Mouse (Mus musculus) cerebellum, postnatal 14 days (tissue): ENCODE results near the gene Il34.

ENCODE experiments used
- DNase-seq, 2 experiments: peaks; one replicate each; pipeline ENCODE4 v3.0.0; 2021; ENCODE audit warnings: mixed read lengths in 2 of 2

Gene Il34

DNA sequence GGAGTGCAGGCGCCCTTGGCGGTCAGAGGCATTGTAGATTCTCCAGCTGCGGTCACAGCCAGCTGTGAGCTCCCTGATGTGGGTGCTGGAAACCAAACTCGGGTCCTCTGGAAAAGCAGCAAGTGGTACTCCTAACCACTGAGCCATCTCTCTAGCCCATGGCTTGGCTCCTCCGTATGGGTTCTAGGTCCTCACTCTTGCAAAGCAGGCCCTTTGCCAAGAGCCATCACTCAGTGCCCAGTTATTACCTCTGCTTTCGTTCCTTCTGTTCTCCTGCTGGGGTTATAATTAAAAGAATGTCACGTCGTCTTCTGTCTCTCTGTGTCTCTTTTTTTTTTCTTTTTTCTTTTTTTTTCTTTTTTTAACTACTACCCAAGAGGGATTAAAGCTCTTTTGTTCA is 72.7 kb downstream of the Il34 start:
- peak in 1 of 2 experiments; percentile 51 for DNase-seq

DNA sequence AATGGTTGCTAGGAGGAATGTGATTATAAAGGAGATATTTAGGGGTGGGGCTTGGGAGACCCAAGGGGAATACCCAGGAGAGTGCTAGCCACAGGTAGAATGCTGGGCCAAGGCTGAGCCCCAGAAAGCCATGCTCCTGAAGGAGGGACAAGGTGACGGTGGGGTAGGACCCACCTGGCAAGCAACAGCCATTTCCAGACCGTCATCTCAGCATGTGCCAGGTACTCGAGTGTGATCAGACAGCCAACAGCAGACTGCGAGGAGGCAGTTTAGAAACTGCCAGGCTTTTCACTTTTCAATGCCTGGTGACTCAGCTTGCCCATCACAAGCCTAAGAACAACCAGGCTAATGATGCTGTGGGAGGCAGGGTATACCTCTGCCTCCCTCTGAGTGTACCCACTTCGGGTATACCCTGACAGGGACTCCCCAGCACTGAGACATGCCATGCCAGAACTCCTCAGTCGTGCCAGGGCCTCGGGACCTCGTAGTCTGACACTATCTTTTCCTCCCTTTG is 74.3 kb downstream of the Il34 start:
- peak in 1 of 2 experiments; percentile 20 for DNase-seq

DNA sequence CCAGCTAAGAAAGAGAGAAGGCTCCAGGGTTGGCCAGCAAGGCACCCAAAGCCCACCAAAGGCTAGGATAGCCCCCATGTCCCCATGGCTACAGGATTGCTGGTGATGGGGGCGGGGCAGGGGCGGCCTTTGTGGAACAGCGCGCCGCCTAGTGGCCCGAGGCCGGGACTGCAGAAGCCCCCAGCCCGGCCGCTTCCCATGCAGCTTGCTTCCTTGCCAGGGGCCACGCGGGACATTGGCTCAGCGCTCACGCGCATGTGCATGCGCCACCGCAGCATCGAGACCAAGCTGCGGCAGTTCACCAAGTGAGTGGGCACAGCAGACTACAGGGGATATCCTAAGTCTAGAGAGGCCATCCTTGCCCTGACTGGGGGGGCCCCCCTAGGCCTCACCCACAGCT is 78.8 kb downstream of the Il34 start:
- peak; percentile 91 to 96 for DNase-seq

DNA sequence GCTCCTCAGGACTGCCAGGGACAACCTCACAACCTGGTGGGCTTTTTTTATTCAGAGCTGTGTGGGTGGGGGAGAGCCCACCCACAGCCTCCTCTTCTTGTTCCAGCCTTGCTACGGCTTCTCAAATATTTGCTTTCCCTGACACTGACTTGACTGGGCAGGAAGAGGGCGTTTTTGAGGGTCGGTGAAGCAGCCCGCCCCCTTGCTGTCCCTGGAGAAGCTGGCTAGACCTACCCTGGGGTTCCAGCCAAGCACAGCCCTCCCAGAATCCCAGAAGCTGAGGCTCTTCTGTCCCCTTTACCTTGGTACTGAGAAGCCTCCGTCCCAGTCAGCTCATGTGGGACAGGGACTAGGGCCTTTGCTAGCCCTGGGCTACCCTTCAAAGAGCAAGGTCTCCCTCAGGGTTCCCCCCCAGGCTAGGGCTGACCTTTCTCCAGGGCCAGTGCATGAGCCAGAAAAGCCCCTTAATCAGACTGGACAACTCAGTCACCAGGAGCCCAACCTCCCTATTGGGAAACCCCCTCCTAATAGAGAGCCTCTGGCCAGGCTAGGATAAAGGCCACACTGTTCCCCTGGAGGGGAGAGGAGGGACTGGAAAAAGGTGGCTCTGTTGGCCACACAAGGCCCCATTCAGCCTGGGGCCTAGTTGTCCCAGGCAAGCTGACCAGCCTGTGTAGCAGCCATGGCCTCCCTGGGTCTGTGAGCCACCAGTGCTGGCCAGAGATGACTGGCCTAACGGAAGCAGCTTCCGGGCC is 80.5 kb downstream of the Il34 start:
- no peak for DNase-seq

DNA sequence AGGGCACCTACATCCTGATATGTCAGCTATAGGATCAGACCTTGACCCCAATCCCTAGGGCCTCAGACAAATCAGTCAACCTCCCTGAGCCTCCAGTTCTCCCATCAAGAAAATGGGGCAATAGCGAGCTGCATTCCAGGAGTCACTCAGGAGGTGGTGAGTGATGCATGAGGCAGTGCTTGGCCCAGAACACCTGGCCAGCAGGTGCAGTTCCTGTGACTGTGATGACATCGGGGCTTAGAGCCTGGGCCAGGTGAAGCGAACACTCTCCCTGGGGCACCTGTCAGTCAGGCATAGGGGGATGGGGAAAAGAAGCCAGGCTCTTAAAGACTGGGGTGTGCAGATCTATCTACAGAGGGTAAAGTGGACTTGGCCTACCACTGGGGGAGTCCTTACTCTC is 81.2 kb downstream of the Il34 start:
- no peak for DNase-seq

DNA sequence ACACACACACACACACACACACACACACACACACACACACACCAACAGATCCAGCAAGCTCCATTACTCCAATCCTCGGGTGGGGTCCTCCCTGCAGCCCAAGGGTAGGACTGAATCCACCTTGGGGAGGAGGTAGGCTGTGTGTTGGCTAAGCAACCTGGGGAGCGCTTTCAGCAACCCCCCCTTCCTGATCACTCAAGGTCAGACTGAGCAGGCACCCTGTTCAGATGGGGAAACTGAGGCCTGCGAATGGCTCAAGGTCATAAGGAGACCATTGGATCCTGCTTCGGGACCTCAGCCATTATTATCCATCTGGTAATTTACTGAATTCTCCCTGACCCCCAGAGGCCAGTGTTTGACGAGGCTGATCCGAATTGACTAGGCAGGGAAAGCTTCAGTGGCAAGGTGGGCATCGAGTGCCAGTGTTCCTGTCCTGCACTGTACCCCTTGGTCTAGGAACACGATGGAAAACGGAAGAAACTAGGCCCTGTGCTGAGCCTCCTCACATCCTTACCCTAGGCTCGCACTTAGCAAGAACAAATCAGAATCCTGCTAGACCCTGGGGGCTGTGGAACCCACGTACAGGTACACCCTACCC is 83.2 kb downstream of the Il34 start:
- peak in 1 of 2 experiments; percentile 54 for DNase-seq

DNA sequence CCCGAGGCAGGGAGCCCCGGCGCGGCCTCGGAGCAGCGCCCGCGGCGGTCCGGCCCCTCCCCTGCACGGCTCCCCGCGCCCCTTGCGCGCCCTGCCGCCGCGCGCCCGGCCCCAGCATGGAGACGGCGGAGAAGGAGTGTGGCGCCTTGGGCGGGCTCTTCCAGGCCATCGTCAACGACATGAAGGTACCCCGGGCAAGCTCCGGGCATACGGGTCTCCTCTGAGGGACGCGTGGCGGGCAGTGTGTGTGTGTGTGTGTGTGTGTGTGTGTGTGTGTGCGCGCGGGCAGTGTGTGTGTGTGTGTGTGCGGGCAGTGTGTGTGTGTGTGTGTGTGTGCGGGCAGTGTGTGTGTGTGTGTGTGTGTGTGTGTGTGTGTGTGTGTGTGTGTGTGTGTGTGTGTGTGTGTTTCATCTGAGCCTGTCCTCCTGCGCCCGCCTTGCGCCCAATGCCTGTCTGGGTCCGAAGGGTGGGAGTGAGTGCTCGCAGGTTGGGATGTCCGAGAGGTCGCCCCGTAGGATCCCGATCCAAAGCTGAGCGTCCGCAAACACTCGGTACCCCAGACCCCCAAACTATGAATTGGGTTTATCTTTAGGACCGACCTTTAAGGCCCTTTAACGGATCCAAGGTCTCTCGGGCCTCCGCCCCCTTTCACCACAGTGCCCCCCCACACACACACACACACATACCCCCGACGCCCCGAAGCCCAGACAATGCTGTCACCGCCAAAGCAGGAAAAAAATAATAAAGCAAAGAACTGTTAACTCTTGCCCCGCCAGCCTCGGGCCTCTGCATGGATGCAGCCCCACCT is 83.9 kb downstream of the Il34 start:
- peak; percentile 75 for DNase-seq

DNA sequence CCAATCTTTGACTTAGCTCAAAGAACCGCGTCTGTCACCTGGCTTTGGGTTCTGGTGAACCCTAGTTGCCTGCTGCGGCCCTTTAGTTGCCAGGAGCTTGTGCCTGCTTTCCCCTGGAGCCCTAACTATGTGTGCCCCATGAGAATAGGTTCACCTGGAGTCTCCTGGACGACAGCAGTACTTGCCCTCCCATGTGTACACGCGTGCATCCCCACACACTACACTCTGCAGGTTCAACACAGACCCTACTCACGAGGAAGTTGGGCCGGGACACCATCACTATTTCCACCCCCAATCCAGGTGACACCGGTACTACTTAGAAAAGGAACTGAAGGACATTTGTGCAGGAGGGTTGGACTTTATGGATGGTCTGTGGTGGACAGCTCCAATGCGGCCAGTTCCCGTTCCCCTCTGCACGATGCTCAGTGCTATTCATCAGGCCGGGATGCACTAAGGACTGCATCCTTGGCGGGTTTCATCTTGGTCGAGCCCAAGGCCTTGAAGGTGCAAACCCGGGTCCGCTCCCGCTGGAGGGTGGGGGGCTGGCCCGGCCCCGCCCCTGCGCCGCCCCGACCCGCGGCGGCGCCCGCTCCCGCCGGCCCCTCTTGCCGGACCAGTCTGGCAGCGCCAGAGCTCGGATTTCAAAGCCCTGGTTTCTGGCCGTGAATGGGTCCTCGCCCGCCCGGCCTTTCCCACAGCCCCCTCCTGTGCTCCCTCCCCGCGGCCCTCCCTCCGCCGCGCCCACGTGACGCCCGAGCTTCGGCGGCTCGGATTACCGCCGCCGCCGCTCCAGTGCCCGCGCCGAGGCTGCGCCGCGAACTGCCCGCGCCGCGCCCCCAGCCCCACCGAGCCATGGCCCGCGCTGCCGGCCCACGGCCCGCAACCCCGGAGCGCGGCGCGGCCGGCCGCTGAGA is 84.8 kb downstream of the Il34 start, which contains the start of gene Mtss1l:
TSS of gene Mtss1l (plus strand) at position 792 of the 914 bp plus-strand sequence.
- DNase-seq: peak; percentile 85 to 87

DNA sequence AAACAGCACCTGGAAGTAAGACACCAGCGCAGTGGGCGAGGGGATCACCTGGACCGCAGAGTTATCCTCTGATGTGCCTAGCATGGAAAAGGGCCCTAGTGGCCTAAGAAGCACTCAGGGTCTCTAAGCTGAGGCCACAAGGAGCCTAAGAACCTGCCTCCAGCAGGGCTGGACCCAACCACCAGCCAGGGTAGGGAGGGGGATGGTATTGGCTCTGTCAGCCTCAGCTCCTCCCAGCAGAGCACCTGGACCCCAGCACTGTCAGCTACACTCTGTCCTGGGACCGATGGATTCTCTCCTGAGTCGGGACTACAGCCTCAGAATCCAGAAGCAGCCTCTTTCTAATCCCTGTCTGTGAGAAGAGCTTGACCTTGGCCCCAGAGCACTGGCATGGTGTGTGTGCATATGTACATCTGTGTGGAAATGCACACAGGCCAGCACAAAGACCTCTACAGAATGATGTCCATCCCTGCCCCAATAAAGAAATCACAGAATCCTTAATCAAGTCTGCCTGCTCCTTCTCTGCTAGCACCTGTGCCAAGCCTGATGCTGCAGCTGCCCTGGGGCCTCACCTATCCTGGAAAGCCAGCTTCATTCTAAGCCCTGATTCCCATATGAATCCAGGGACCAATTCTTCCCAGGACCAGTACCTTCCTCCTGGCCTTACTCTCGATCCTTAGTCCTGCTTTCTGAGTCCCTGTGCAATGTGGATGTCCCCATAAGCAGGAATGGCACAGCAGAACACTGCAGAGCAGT is 85.6 kb downstream of the Il34 start:
- no peak for DNase-seq

DNA sequence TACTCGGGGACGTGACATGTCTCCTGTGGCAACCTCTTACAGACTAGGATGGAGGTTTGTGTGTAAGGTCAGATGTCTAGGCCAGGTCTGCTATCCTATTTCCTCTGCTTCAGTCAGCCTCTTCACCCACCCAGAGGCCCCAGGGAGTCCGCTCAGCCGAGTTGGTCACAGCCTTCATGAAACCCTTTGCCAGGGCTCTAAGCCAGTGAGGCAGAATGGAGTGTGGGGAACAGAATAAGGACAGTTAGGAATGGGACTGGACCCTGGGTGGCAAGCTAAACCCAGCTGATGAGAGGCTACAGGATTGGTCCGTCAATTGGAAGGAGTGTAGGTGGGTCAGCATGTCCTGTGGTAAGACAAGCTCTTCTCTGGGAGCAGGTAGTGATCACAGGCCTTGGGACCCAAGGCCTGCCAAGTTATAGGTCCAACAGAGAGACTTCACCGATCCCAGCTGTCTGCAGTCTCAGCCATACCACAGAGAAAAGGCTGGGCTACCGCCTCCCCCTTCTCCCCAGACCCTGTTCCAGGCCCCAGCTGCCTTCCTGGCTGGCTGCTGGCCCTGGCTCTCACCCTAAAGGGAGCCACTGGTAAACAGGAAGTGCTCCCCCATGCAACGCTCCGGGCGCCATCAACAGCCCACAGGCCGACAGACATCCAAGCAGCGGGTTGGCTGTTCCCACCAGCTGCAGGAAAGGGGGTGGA is 86.6 kb downstream of the Il34 start:
- DNase-seq: peak; percentile 65 to 73

DNA sequence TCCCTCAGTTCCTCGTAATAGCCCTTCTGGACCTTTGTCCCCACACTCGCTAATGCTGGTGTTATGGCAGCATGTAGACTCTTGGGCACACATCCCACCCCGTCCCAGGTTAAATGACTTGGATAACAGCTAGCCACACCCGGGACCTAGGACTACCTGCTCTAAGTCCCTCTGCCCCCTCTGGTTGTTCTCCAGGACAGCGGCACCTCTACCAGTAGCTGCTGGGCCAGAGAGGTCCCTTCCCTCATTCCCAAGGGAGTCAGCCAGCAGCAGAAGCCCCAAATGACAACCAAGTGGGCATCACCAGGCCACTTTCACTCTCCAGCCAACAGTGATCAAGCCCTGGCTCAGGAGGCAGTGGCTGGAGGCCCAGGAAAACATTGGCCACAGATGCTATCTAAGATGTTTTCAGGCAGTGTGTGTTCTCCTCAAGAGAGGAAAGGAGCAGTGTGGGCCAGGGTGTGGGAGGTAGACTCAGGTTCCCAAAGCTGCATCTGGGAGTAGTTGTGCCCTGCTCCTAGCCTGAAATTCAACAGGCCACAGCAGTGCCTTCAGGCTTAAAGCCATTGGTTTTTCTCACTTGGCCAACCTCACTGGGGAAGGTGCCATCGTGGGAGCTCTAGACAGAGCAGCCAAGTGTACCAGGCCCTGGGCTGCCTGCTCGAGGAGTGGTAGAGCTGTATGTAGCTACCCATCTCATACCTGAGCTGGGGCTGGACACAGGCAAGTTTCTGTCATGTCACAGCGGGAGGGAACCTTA is 87.3 kb downstream of the Il34 start:
- DNase-seq: peak in 1 of 2 experiments; percentile 46

DNA sequence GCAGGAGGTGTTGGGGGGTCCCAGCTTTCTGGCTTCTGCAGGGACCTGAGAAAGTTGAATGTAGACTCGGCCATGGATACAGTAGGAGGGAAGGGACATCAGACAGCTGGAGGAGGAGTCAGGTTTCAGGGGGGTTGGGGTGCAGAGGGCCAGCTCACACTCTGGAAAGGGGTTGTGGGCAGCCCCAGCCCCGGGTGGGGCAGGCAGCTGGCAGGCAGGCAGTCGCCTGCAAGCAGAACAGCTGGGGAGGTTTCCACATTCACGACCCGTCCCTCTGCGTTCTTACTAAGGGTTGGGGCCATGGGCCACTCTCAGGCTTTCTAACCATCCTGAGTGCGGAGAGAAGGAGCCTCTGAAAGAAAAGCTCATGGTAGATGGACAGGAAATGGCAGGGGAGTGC is 88.6 kb downstream of the Il34 start:
- no peak for DNase-seq

DNA sequence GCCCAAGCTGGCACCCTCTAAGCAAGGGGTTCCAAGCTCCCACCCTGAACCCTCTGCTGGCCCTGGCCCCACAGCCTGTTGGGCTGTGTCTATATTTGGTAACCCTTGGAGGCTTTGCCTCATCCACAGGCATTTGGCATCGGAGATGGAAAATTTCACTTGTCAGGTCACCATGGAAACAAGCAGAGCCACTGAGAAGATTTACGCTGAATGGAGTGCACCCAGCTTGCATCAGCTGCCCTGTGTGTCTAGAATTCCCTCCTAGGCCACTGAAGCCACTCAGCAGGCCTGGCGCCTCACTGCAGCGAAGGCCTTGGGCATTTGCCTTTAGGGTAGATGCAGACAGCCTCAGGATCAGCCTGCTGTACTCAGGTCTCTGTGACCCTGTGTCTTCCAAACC is 89.6 kb downstream of the Il34 start:
- peak; percentile 71 to 82 for DNase-seq

DNA sequence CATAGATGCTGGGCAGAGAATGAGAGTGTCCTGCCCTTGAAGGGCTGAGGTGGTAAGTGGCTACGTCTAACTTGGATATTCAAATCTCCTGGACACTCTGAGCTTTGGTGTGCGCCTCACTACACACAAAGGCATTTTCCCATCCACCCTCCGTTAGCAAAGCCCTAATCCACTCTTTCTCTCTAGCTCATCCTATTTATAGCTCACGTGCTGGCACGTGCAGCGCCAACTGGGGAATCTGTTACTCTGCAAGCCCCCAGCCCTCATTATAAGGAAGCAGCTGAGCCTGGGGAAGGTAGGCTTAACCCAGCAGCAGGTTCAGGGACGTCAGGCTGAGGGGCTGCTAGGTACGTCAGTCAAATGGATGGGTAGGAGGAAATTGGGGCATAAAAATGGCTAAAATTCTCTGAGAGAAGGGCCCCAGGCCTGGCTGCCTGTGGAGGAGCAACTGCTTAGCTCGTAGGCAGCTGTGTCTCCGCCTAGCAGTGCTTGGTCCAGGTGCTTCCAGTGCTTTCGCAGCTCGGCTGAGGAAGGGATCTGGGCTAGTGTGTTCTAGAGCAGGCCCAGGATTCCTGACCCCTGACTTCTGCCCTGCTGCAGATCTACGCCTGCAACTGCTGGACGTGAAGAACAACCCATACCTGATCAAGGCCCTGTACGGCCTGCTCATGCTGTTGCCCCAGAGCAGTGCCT is 90.8 kb downstream of the Il34 start:
- DNase-seq: no peak

DNA sequence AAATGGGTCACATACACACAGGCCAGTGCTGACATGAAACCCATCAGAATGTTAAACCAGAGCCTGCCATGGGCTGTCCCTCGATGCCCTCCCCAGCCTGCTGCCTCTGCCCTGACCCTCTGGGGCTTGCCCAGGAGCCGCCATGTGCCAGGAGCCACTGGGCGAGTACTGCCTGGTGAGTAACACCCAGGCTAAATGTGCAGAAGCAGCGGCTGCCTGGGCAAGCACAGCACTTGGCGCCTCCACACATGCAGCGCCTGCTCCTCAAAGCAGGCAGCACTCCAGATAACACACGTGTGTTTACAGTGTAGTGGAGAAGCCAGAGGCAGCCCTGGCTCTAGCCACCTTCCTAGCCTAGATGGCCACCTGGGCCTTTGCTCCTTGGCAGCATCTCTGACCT is 92.7 kb downstream of the Il34 start:
- DNase-seq: no peak

DNA sequence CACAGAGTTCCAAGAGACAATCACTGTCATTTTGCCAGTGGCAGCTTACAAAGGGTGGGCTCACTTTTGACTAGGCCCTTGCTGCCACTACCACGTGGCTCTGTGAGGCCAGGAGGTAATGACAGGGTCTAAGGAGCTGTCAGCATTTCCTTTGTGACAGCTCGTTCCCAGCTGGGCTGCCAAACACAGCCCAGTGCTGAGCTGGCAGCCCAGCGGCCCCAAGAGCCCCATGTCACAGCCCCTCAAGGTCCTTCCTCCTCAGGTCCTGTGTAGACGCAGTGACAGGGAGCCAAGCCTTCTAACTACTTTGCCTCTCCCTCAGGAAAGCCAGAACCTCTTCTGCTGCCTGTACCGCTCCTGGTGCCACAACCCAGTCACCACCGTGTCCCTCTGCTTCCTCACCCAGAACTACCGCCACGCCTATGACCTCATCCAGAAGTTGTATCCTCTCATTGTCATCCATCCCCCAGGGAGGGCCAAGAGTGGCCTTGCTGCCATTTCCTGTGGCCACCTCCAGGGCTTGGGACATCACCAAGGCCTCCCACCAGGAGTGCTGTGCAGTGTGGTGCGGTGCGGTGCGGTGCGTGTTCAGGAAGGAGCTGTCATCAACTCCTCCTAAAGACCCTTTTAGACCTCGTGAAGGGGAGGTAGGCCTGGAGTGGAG is 94.3 kb downstream of the Il34 start:
- DNase-seq: no peak

DNA sequence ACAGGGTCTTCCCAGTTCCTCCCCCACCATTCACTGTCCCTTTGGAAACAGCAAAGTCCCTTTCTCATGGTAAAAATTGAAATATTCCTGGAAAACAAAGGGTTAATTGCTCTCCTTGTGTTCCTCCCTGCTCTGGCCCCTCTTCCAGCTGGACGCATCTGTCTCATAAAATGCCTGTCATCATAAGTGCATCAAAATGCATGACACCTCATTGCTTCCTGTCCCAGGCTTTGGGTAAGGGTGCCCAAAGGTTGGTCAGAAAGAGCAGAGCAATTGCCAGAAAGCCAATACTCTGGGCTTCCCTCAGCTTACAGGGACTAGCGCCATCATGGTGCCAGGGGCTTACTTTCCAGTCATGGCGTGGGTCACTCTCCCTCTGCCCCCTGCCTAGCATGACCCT is 95.1 kb downstream of the Il34 start:
- DNase-seq: no peak

DNA sequence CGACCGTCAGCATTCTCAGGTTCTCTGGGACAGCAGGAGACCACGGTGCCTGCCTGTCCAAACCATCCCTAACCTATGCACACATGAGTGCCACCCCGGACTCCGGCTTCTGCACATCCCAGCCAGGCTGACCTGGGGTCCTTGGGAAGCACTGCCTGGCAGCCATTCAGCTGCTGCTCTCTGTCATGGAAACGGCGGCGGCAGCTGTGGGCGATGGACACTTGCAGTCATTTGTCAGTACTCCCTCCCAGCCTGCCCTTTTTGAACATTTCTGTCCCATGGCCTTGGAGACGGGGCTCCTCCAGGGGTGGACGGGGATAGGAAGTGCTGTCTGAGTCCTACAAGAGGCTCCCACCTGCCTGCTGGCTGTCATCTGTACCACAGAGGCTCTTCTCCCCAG is 97.3 kb downstream of the Il34 start:
- DNase-seq: peak in 1 of 2 experiments; percentile 35
